Mouse (Mus musculus): ENCODE measurements around the gene Tmem256. TPM values are rescaled to one million over a fixed set of nuclear protein-coding genes. Genes with fewer than 3 reads are reported as not detected.

Gene Tmem256
- polyA plus RNA-seq (2016; fragmentation: Nextera tagmentation; extraction: Ambion mirVana) = 325 and 328 TPM in 2 replicates

- H3K36me3 ChIP-seq = peaks cover 8% of the 10 kb centered on the region
- peak within 1 kb of the TSS; percentile 91 for H3K9ac ChIP-seq
- H3K4me3 ChIP-seq = peak within 1 kb of the TSS; percentile 84
- peak within 1 kb of the TSS; percentile 87 for H3K27ac ChIP-seq
- peak within 1 kb of the TSS; percentile 90 for H3K4me2 ChIP-seq (replicated peaks)
- H3K27me3 ChIP-seq (replicated peaks) = peaks cover 6% of the 10 kb centered on the region
- WGBS = under 1% methylated on average over 34 of the region's 34 CpGs
- peaks cover 45% of the 10 kb centered on the region for H3K4me1 ChIP-seq
- ATAC-seq (ENCODE audit: low FRiP score, low read depth) = peak; percentile 88
- no peaks in the 10 kb centered on the region for H3K9me3 ChIP-seq
These were observed at the start of gene Tmem256 for GRCm38 (mm10) chr11:69837952-69838713. Tmem256 (plus strand) TSS chr11:69838514.

- H3K4me3 ChIP-seq = no peak overlapping the region
- H3K27ac ChIP-seq = no peak overlapping the region
- H3K36me3 ChIP-seq = no peaks in the 10 kb centered on the region
- H3K9ac ChIP-seq = no peak overlapping the region
- H3K4me1 ChIP-seq = no peaks in the 10 kb centered on the region
- ATAC-seq (ENCODE audit: low FRiP score, low read depth) = no peak
- peaks cover 16% of the 10 kb centered on the region; the same call in 1 of the 2 replicates for H3K27me3 ChIP-seq (replicated peaks)
- WGBS = 72% methylated on average over 5 of the region's 5 CpGs
- H3K9me3 ChIP-seq = no peaks in the 10 kb centered on the region
- no peak overlapping the region for H3K4me2 ChIP-seq (replicated peaks)
These were observed 48.9 kb upstream of the Tmem256 start for GRCm38 (mm10) chr11:69789431-69789830.

GRCm38 (mm10) chr11:69791420-69791819, 46.9 kb upstream of the Tmem256 start:
- Histone ChIP-seq H3K36me3 (no peaks in the 10 kb centered on the region), H3K27me3 (replicated peaks) (peaks cover 21% of the 10 kb centered on the region; the same call in 1 of the 2 replicates), H3K4me3 (no peak overlapping the region), H3K9me3 (no peaks in the 10 kb centered on the region), H3K4me1 (peaks cover 8% of the 10 kb centered on the region), H3K9ac (no peak overlapping the region), H3K27ac (no peak overlapping the region), H3K4me2 (replicated peaks) (no peak overlapping the region)
- 80% methylated on average over 5 of the region's 5 CpGs for WGBS
- ATAC-seq (ENCODE audit: low FRiP score, low read depth) = no peak

- WGBS = 68% methylated on average over 5 of the region's 5 CpGs
- no peak overlapping the region for H3K4me2 ChIP-seq (replicated peaks)
- H3K4me3 ChIP-seq = no peak overlapping the region
- no peak overlapping the region for H3K9ac ChIP-seq
- H3K9me3 ChIP-seq = no peaks in the 10 kb centered on the region
- no peaks in the 10 kb centered on the region for H3K36me3 ChIP-seq
- H3K27me3 ChIP-seq (replicated peaks) = peaks cover 38% of the 10 kb centered on the region
- no peak overlapping the region for H3K27ac ChIP-seq
- peaks cover 13% of the 10 kb centered on the region for H3K4me1 ChIP-seq
- no peak for ATAC-seq (ENCODE audit: low FRiP score, low read depth)
These were observed 44.9 kb upstream of the Tmem256 start for GRCm38 (mm10) chr11:69793429-69793828.

GRCm38 (mm10) chr11:69795168-69795982, 42.9 kb upstream of the Tmem256 start, which contains the start of gene Chrnb1:
Chrnb1 (minus strand) TSS chr11:69795943.
- H3K4me2 ChIP-seq (replicated peaks) = peak within 1 kb of the TSS; percentile 75
- ATAC-seq (ENCODE audit: low FRiP score, low read depth) = peak; percentile 91
- no peak within 1 kb of the TSS for H3K27ac ChIP-seq
- no peaks in the 10 kb centered on the region for H3K36me3 ChIP-seq
- H3K4me3 ChIP-seq = peak within 1 kb of the TSS; percentile 35
- no peaks in the 10 kb centered on the region for H3K9me3 ChIP-seq
- WGBS = 2% methylated on average over 52 of the region's 52 CpGs
- H3K4me1 ChIP-seq = peaks cover 32% of the 10 kb centered on the region
- peak within 1 kb of the TSS; percentile 44 for H3K9ac ChIP-seq
- peaks cover 38% of the 10 kb centered on the region for H3K27me3 ChIP-seq (replicated peaks)

GRCm38 (mm10) chr11:69795983-69796435, 42.3 kb upstream of the Tmem256 start:
- ATAC-seq (ENCODE audit: low FRiP score, low read depth) = no peak
- peaks cover 38% of the 10 kb centered on the region for H3K4me1 ChIP-seq
- no peaks in the 10 kb centered on the region for H3K9me3 ChIP-seq
- 2% methylated on average over 13 of the region's 13 CpGs for WGBS
- peak overlapping the region; percentile 44 for H3K9ac ChIP-seq
- H3K36me3 ChIP-seq = no peaks in the 10 kb centered on the region
- H3K27ac ChIP-seq = no peak overlapping the region
- H3K4me2 ChIP-seq (replicated peaks) = peak overlapping the region; percentile 75
- H3K27me3 ChIP-seq (replicated peaks) = peaks cover 42% of the 10 kb centered on the region
- peak overlapping the region; percentile 35 for H3K4me3 ChIP-seq

- H3K9me3 ChIP-seq = no peaks in the 10 kb centered on the region
- H3K27ac ChIP-seq = no peak overlapping the region
- peaks cover 55% of the 10 kb centered on the region for H3K27me3 ChIP-seq (replicated peaks)
- H3K4me3 ChIP-seq = no peak overlapping the region
- no peaks in the 10 kb centered on the region for H3K36me3 ChIP-seq
- H3K4me2 ChIP-seq (replicated peaks) = 0 out of 2 replicates have a peak overlapping the region, but pooled peaks have one; percentile 3
- no peak overlapping the region for H3K9ac ChIP-seq
- 72% methylated on average over 7 of the region's 7 CpGs for WGBS
- H3K4me1 ChIP-seq = peaks cover 58% of the 10 kb centered on the region
- ATAC-seq (ENCODE audit: low FRiP score, low read depth) = no peak
These were observed 40.4 kb upstream of the Tmem256 start for GRCm38 (mm10) chr11:69797924-69798323.

GRCm38 (mm10) chr11:69799394-69800137, 38.7 kb upstream of the Tmem256 start:
- ATAC-seq (ENCODE audit: low FRiP score, low read depth) = no peak

GRCm38 (mm10) chr11:69800138-69800391, 38.2 kb upstream of the Tmem256 start:
- Histone ChIP-seq H3K36me3 (no peaks in the 10 kb centered on the region), H3K4me3 (peak overlapping the region; percentile 54), H3K27ac (peak overlapping the region; percentile 68), H3K4me2 (replicated peaks) (peak overlapping the region; percentile 92), H3K27me3 (replicated peaks) (peaks cover 66% of the 10 kb centered on the region), H3K9me3 (no peaks in the 10 kb centered on the region), H3K9ac (peak overlapping the region; percentile 60), H3K4me1 (peaks cover 79% of the 10 kb centered on the region)
- 1% methylated on average over 11 of the region's 11 CpGs for WGBS
- peak; percentile 34; the same call in 1 of the 2 replicates for ATAC-seq (ENCODE audit: low FRiP score, low read depth)

More at GRCm38 (mm10) chr11:69799394-69800137, 38.7 kb upstream of the Tmem256 start:
- Histone ChIP-seq H3K9ac (peak overlapping the region; percentile 60), H3K4me1 (peaks cover 74% of the 10 kb centered on the region), H3K27ac (peak overlapping the region; percentile 68), H3K9me3 (no peaks in the 10 kb centered on the region), H3K4me3 (peak overlapping the region; percentile 54), H3K36me3 (no peaks in the 10 kb centered on the region), H3K27me3 (replicated peaks) (peaks cover 61% of the 10 kb centered on the region), H3K4me2 (replicated peaks) (peak overlapping the region; percentile 92)
- WGBS = 15% methylated on average over 12 of the region's 12 CpGs

GRCm38 (mm10) chr11:69800392-69801197, 37.7 kb upstream of the Tmem256 start:
- Histone ChIP-seq H3K27ac (peak overlapping the region; percentile 68), H3K4me2 (replicated peaks) (peak overlapping the region; percentile 92), H3K4me1 (peaks cover 77% of the 10 kb centered on the region), H3K9ac (peak overlapping the region; percentile 60), H3K27me3 (replicated peaks) (peaks cover 71% of the 10 kb centered on the region), H3K36me3 (no peaks in the 10 kb centered on the region), H3K4me3 (peak overlapping the region; percentile 54), H3K9me3 (no peaks in the 10 kb centered on the region)
- under 1% methylated on average over 36 of the region's 36 CpGs for WGBS
- ATAC-seq (ENCODE audit: low FRiP score, low read depth) = peak; percentile 65

- Histone ChIP-seq H3K4me2 (replicated peaks) (peak within 1 kb of the TSS; percentile 92), H3K9ac (peak within 1 kb of the TSS; percentile 69), H3K27me3 (replicated peaks) (peaks cover 75% of the 10 kb centered on the region), H3K9me3 (peaks cover 3% of the 10 kb centered on the region; the same call in 1 of the 2 replicates), H3K27ac (peak within 1 kb of the TSS; percentile 68), H3K4me1 (peaks cover 72% of the 10 kb centered on the region), H3K36me3 (no peaks in the 10 kb centered on the region), H3K4me3 (peak within 1 kb of the TSS; percentile 54)
- ATAC-seq (ENCODE audit: low FRiP score, low read depth) = no peak
- 1% methylated on average over 33 of the region's 33 CpGs for WGBS
These were observed 36.8 kb upstream of the Tmem256 start, which contains the start of gene Fgf11 for GRCm38 (mm10) chr11:69801379-69801977. Fgf11 (minus strand) TSS chr11:69801857.

All from neural tube, embryonic 12.5 days (tissue).